Mouse (Mus musculus) midbrain, embryonic 12.5 days (tissue): ENCODE results near the gene Htra3. TPM values are rescaled to one million over a fixed set of nuclear protein-coding genes. Genes with fewer than 3 reads are reported as not detected.

Source experiments
- ATAC-seq: fragments of 200-750 bp; cut with Nextera tagmentation; 2 replicates; pipeline ENCODE4 v1.8.0; 2017; ENCODE audit warnings: low read depth, moderate TSS enrichment, moderate library complexity; ENCODE audit not compliant: low FRiP score
- H3K27ac ChIP-seq: fragments of 300-500 bp; sonication (generic); replicated peaks from 2 replicates; pipeline ENCODE4 v1.5.1; 2016; ENCODE audit warnings: mild to moderate bottlenecking
- H3K27me3 ChIP-seq: fragments of 300-500 bp; sonication (generic); 2 replicates; pipeline ENCODE4 v1.6.1; 2016; ENCODE audit warnings: mild to moderate bottlenecking
- H3K36me3 ChIP-seq: fragments of 300-500 bp; sonication (generic); 2 replicates; pipeline ENCODE4 v1.6.1; 2016
- H3K4me1 ChIP-seq: fragments of 300-500 bp; sonication (generic); 2 replicates; pipeline ENCODE4 v1.6.1; 2016
- H3K4me2 ChIP-seq: fragments of 300-500 bp; sonication (generic); replicated peaks from 2 replicates; pipeline ENCODE4 v1.6.1; 2016; ENCODE audit warnings: mild to moderate bottlenecking, moderate library complexity
- H3K4me3 ChIP-seq: fragments of 300-500 bp; sonication (generic); 2 replicates; pipeline ENCODE4 v1.5.1; 2016; ENCODE audit warnings: mild to moderate bottlenecking
- H3K9ac ChIP-seq: fragments of 300-500 bp; sonication (generic); replicated peaks from 2 replicates; pipeline ENCODE4 v1.6.1; 2016; ENCODE audit warnings: mild to moderate bottlenecking, moderate library complexity
- H3K9me3 ChIP-seq: fragments of 300-500 bp; sonication (generic); 2 replicates; pipeline ENCODE4 v1.6.1; 2016; ENCODE audit warnings: mild to moderate bottlenecking
- WGBS: fragments of 180-500 bp; shearing (Covaris S2); methylation state at CpG from one replicate; pipeline ENCODE4 v1.1.7; 2016; 5-methylcytosine and 5-hydroxymethylcytosine counted together
- polyA plus RNA-seq: library from polyadenylated mRNA; unstranded; fragments of >200 nt; fragmentation: Nextera tagmentation; extraction: Ambion mirVana; gene quantifications from 2 replicates; pipeline ENCODE4 v1.2.1, GENCODE M21; 2016

Gene Htra3
- polyA plus RNA-seq, 1 experiment from 2014 or later, result 7.8 TPM

GRCm38 (mm10) chr5:35608559-35608958 is 71.0 kb downstream of the Htra3 start:
- Histone ChIP-seq H3K9me3 (no peaks in the 10 kb centered on the region), H3K27me3 (no peaks in the 10 kb centered on the region; the same call in 1 of the 2 replicates), H3K4me1 (peaks cover 20% of the 10 kb centered on the region), H3K4me3 (no peak overlapping the region), H3K27ac (no peak overlapping the region), H3K36me3 (peaks cover 14% of the 10 kb centered on the region; the same call in 1 of the 2 replicates), H3K9ac (no peak overlapping the region), H3K4me2 (no peak overlapping the region)
- ATAC-seq, result no peak
- WGBS, result 84% methylated on average over 5 of the region's 5 CpGs

- ATAC-seq, result no peak
- H3K27ac ChIP-seq, result no peak overlapping the region
- WGBS, result 91% methylated on average over 6 of the region's 7 CpGs
- no peaks in the 10 kb centered on the region for H3K9me3 ChIP-seq
- peaks cover 21% of the 10 kb centered on the region for H3K36me3 ChIP-seq
- H3K4me1 ChIP-seq, result peaks cover 20% of the 10 kb centered on the region
- H3K4me2 ChIP-seq, result no peak overlapping the region
- no peak overlapping the region for H3K9ac ChIP-seq
- H3K4me3 ChIP-seq, result no peak overlapping the region
- H3K27me3 ChIP-seq, result no peaks in the 10 kb centered on the region; the same call in 1 of the 2 replicates
These were observed 71.8 kb downstream of the Htra3 start for GRCm38 (mm10) chr5:35607784-35608183.

- Histone ChIP-seq H3K9me3 (no peaks in the 10 kb centered on the region), H3K9ac (no peak overlapping the region), H3K4me2 (no peak overlapping the region), H3K27ac (no peak overlapping the region), H3K27me3 (no peaks in the 10 kb centered on the region; the same call in 1 of the 2 replicates), H3K4me1 (peaks cover 20% of the 10 kb centered on the region), H3K4me3 (no peak overlapping the region), H3K36me3 (peaks cover 31% of the 10 kb centered on the region)
- WGBS, result 95% methylated on average over 7 of the region's 7 CpGs
- ATAC-seq, result no peak
These were observed 72.8 kb downstream of the Htra3 start for GRCm38 (mm10) chr5:35606800-35607199.

- ATAC-seq, result no peak
- no peak overlapping the region for H3K4me3 ChIP-seq
- H3K9ac ChIP-seq, result no peak overlapping the region
- H3K36me3 ChIP-seq, result peaks cover 41% of the 10 kb centered on the region
- H3K27ac ChIP-seq, result no peak overlapping the region
- no peaks in the 10 kb centered on the region; the same call in 1 of the 2 replicates for H3K27me3 ChIP-seq
- H3K9me3 ChIP-seq, result no peaks in the 10 kb centered on the region
- peaks cover 20% of the 10 kb centered on the region for H3K4me1 ChIP-seq
- 86% methylated on average over 7 of the region's 7 CpGs for WGBS
- H3K4me2 ChIP-seq, result no peak overlapping the region
These were observed 74.2 kb downstream of the Htra3 start for GRCm38 (mm10) chr5:35605355-35605754.

Other genes with a start within 250 kb of the Htra3 start
- 5.4 and 7.0 TPM in 2 replicates for gene Cpz, start 154.1 kb downstream of the Htra3 start, polyA plus RNA-seq
- 8.8 and 8.9 TPM in 2 replicates for gene Trmt44, start 104.7 kb downstream of the Htra3 start, polyA plus RNA-seq
- gene Acox3, start 96.7 kb downstream of the Htra3 start, polyA plus RNA-seq, result 17.6 and 18.8 TPM in 2 replicates
- gene Sh3tc1, start 60.2 kb upstream of the Htra3 start, polyA plus RNA-seq, result 3.2 and 3.5 TPM in 2 replicates
- gene Ablim2, start 78.1 kb upstream of the Htra3 start, polyA plus RNA-seq, result 1.1 and 1.2 TPM in 2 replicates
- 60.7 and 64.6 TPM in 2 replicates for gene Afap1, start 213.5 kb upstream of the Htra3 start, polyA plus RNA-seq